Mouse (Mus musculus) adrenal gland, postnatal 36 days (tissue): ENCODE data around the gene Lmo7. TPM values are rescaled to one million over a fixed set of nuclear protein-coding genes. Genes with fewer than 3 reads are reported as not detected.
A peak's percentile ranks its signal among the peaks of the same experiment; 100 is the strongest.

Experiments used
- DNase-seq, 2 experiments: peaks; one replicate each; pipeline ENCODE4 v3.0.0; 2021; ENCODE audit warnings: mixed read lengths in 1 of 2
- total RNA-seq, 2 experiments: library from RNA; stranded (reverse); gene quantifications; 2 replicates each; pipeline ENCODE4 v1.2.3; 2021

Gene Lmo7
- total RNA-seq, 2 experiments from 2014 or later = 16.3 to 19.8 TPM

DNA sequence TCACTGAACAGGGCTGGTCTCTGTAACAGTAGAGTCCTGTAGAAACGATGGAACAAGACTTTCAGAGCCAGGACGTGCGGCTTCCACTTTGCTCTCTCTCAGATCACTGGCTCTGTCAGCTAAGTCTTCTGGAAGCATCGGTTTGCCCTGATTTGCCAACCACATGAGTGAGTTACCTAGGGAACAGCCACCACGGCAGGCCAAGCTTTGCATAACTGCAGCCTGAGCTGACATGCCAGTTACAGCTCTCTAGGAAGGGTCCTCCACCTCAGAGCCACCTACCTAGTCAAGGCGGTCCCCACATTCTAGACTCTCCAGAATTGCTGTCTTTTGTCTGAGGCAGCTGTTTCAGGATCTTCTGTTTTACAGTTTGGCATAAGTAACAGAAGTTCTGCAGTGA lies 107.4 kb downstream of the Lmo7 start:
- DNase-seq = no peak

- peak in 1 of 2 experiments; percentile 20 for DNase-seq
Measured at GRCm38 (mm10) chr14:101838231-101838839, 108.6 kb downstream of the Lmo7 start.

- no peak for DNase-seq
Measured at GRCm38 (mm10) chr14:101839771-101840731, 110.3 kb downstream of the Lmo7 start.

- no peak for DNase-seq
Measured at GRCm38 (mm10) chr14:101841271-101841670, 111.5 kb downstream of the Lmo7 start.

- DNase-seq = no peak
Measured at GRCm38 (mm10) chr14:101842521-101842920, 112.8 kb downstream of the Lmo7 start.

DNA sequence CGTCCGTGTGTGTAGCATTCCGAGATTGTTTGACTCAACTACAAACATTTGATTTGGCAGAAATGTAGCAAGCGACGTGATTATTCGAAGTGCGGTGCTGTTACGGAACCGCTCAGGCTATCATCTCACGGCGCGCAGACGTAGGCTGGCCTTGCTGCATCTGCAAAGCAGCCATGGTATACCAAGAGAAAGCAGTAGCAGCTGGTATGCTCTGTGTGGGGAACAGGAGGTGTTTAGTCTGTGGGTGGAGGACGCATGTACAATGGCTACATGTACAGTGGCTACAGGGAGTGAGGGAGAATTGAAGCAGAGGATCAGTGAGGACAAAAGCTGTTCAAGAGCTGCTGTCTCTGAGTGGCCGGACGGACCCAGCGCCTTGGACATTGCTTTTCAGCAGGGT lies 113.7 kb downstream of the Lmo7 start:
- no peak for DNase-seq

- no peak for DNase-seq
Measured at GRCm38 (mm10) chr14:101844467-101844866, 114.7 kb downstream of the Lmo7 start.

- DNase-seq = no peak
Measured at GRCm38 (mm10) chr14:101846097-101846882, 116.5 kb downstream of the Lmo7 start.

GRCm38 (mm10) chr14:101847520-101847919 lies 117.8 kb downstream of the Lmo7 start:
- DNase-seq = no peak

GRCm38 (mm10) chr14:101852584-101853195 lies 122.9 kb downstream of the Lmo7 start:
- DNase-seq = no peak

DNA sequence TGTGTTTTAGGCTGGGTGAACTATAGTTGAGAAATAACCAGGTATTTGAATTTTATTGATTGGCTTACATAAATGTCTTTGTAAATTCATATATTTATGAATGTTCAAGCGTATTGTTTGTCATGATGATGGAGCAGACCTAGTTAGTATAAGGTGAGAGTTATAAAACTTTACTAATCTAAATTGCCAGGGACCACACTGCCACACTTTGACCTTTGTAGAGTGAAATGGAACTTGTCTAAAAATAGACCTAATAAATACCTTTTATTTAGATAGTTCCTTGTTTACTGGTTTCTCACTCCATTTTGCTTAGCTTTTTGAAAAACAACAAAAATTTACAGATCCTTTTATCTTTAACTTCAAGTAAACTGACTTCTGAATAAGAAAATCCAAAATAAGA lies 123.5 kb downstream of the Lmo7 start:
- no peak for DNase-seq

DNA sequence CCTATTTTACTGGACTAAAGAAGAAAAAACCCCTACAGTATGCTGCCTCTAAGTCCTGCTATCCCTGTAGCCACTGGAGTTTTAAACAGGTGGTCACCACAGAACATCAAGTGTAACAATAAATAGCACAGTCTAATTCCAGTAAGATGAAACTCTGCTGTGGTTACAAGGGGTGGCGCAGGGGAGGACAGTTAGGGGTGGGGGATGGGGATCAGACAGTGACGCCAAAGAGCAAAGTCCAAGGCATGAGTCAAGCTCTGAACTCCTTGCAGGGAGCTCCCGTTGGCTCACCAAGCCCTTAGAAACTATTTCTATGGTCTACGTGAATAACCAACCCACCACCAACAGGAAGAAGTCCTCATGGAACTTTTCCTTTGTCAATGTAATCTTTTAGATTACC lies 124.0 kb downstream of the Lmo7 start:
- no peak for DNase-seq

GRCm38 (mm10) chr14:101854226-101854625 lies 124.5 kb downstream of the Lmo7 start:
- no peak for DNase-seq

DNA sequence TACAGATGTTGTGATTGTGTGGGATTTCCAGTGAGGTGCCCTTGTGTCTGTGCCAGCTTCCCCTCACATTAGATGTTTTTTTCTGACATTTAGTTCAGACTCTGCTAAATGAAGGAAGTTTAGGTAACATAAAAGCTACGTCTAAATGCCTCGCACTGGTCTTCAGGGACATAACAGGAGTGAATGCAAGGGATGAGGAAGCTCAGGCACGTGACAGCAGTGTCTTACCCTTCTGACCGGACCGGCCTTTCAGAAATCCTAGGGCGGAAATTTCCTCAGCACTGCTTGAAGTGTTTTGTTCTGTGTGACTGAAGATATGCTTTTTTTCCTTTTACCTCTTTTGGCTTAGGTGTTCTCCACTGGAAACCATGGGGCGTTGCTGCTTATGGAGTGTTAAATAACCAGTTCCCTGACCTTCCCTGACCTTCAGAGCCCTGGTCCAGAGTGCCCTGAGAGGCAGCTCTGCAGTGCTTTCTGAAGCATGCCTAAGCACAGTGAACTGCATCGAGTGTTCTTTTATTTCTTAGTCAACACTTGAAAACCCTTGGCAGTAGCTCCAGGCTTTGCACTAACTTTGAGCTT lies 129.6 kb downstream of the Lmo7 start:
- no peak for DNase-seq

DNA sequence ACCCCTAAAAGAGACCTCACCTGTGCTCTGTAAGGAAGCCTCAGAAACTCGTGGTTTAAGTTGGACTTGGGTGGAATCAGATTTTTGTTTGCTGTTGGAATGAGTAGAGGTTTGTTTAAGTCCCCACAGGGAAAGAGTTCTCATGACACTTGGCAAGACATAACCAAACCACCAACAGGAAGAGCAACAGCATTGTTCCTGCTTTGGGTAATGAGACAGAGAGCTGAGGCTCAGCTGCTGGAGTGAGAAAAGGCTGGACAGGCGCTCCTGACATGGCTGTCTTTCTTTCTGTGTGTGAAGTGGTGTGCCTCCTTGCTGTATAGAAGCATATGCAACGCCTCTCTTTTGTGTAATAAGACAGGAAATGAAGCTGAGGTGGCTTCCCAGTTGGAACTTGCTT lies 132.3 kb downstream of the Lmo7 start:
- no peak for DNase-seq

DNA sequence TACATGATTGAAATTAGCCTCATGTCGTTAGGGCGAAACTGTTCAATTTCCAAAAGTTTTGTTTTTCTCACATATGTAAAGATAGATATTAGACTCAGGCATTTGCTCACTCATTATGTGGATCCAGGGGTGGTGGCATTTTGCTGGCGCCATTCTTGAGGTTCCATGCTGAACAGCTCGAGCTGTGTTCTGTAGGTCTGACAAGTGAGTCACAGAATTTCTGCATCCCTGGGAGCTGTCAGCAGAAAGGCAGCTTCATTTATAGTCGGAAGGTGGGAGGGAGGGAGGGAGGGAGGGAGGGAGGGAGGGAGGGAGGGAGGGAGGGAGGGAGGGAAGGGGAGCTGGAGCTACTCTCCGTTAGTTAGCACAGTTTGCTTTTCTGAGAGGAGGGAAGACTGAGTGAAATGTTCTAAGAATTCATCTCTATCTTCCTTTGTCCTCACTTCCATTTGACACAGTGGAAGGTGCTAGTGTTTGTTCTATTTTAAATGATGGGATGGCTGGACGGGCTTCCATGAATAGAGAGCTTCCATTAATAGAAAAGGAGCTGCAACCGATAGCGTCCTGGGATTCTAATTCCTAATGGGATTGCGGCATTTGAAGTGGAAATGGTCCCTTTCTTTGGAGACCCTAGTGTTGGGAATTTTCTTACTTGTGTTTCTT lies 137.4 kb downstream of the Lmo7 start:
- DNase-seq = no peak

- peak in 1 of 2 experiments; percentile 31 for DNase-seq
Measured at GRCm38 (mm10) chr14:101869145-101869544, 139.4 kb downstream of the Lmo7 start.

- no peak for DNase-seq
Measured at GRCm38 (mm10) chr14:101869661-101870060, 139.9 kb downstream of the Lmo7 start.

DNA sequence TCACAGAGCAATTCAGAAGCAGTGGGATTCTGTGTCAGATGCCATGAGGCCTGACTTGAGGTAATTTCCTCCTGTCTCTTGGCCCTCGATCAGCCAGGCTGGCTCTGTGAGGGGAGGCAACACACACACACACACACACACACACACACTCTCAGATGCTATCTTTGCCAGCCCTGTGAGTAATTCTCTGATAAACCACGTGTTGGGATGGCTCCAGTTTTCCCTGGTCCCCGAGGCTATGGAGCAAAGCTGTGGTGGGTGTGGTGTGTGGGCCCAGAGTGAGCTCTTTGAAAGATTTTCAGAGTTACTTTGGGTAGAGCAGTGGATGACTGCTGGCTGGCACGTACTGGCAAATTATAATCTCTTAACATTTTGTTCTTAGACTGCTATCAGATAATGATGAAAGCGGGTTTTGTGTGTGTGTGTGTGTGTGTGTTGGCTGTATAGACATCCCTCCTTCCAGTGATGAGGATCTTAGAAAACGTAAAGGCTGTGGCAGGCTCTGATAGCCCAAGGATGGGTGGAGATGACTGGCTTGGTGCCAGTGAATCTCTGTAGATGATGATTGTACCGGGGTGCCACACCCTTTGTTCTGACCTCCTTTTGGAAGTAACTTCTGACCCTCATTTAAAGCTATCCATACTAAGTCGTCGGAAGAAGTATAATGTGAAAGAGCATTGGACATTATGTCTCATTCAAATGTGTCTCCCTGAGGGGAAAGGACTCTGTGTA lies 140.6 kb downstream of the Lmo7 start:
- DNase-seq = peak; percentile 30 to 32

DNA sequence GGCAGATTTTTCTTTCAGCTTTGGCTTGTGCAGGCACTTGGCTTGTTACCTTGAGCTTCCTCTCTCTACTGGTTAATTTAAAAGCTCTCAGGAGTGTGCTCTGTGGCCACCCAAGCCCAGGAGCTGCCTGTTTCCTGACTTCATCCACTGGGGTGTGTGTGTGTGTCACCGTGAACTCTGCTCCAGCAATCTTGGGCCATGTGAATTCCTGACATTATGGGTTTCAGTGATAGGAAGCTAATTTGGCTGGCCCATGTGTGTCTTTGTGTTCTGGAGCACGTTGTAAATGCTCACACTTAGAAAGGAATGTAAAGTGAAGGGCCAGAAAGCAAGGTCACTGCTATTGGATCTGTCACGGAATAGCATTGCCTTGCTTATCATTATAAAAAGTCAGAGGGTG lies 143.1 kb downstream of the Lmo7 start:
- no peak for DNase-seq
